ENCODE assay signal across 15 mouse cellular contexts in genomic region chr8:87904108-87904507, GRCm38 (mm10). TPM values are rescaled to one million over a fixed set of nuclear protein-coding genes. Genes with fewer than 3 reads are reported as not detected.
"Had no signal": no experiment of that assay in that cellular context is flagged by ENCODE, and none has a peak within 500 bp of the region (broad histone marks: within the 10 kb centered on the region; RNA-seq: fewer than 3 reads in every experiment).

No protein-coding gene starts in this region.

- ATAC-seq: intestine, embryonic 16.5 days; liver, postnatal 0 days; lung, postnatal 0 days had no signal

- DNase-seq: kidney, adult 18-20 months; kidney, adult 9 months; kidney, postnatal 25 days; liver, postnatal 0 days; lung, embryonic 14.5 days; midbrain, embryonic 14.5 days; thymus, adult 18-20 months; thymus, postnatal 36 days had no signal

- H3K27ac ChIP-seq: liver, embryonic 14.5 days; macrophage had no signal

- H3K4me2 ChIP-seq: liver, embryonic 11.5 days; lung, embryonic 14.5 days; midbrain, embryonic 11.5 days had no signal

- H3K9ac ChIP-seq: liver, embryonic 14.5 days; liver, postnatal 0 days; lung, embryonic 14.5 days had no signal

RNA-seq across cellular contexts. Expression of gene Zfp423, which starts 55.3 kb away (rescaled TPM):
- total RNA-seq: megakaryocyte-erythroid progenitor cell, adult 5-6 weeks had no signal
- polyA plus RNA-seq: macrophage had no signal
